29 mouse cellular contexts compared by ENCODE assay signal in the genomic region with DNA sequence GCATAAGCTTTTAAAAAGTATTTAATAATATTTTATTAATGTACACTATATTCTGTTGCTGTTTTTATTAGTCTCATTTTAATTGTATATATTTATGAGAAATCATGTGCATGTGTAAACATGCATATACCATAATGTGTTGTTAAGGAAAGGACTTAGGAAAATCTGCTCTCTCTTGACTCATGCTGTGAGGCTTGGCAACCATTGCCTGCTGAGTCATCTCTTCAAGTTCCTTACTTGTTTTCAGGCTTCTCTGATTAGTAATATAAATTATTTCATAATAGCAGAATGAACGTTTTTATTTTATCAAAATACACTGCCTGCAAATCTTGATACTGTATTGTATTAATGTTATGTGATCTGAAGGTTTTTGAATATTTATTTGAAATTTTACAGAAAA.
A peak's percentile ranks its signal among the peaks of the same experiment; 100 is the strongest.
DNase-seq lines count a peak whose midpoint lies in the region; ATAC-seq and TF ChIP-seq lines count a peak whose summit lies in the region.
"Had no signal": no experiment of that assay in that cellular context is flagged by ENCODE, and none has a peak within 500 bp of the region (broad histone marks: within the 10 kb centered on the region; RNA-seq: fewer than 3 reads in every experiment).

No protein-coding gene starts in this region.

- no peak overlapping the region for H3K4me3 ChIP-seq in hindbrain, postnatal 0 days (ENCODE audit: low read length)
- H3K4me3 ChIP-seq in hindbrain, embryonic 14.5 days (replicated peaks; ENCODE audit: low read length): no peak overlapping the region
- H3K4me3 ChIP-seq: forebrain, embryonic 15.5 days; hindbrain, embryonic 13.5 days; kidney, embryonic 15.5 days; layer of hippocampus, adult 2 months; left cerebral cortex, adult 2 months; liver, embryonic 12.5 days; midbrain, embryonic 13.5 days; neural tube, embryonic 15.5 days; stomach, embryonic 15.5 days had no signal

- WGBS in hindbrain, postnatal 0 days: 50% methylated on average over 1 of the region's 1 CpGs
- WGBS in hindbrain, embryonic 14.5 days: 52% methylated on average over 1 of the region's 1 CpGs

- H3K4me1 ChIP-seq in hindbrain, postnatal 0 days (ENCODE audit: insufficient read depth, low read length): no peaks in the 10 kb centered on the region
- no peaks in the 10 kb centered on the region for H3K4me1 ChIP-seq in hindbrain, embryonic 14.5 days (replicated peaks; ENCODE audit: control insufficient read depth, insufficient read depth, low read length)
- H3K4me1 ChIP-seq: forebrain, embryonic 15.5 days; hindbrain, embryonic 13.5 days; kidney, embryonic 15.5 days; liver, embryonic 12.5 days; neural tube, embryonic 15.5 days; stomach, embryonic 15.5 days had no signal

- no peaks in the 10 kb centered on the region for H3K27me3 ChIP-seq in hindbrain, postnatal 0 days (ENCODE audit: insufficient read depth, low read length)
- H3K27me3 ChIP-seq in hindbrain, embryonic 14.5 days (ENCODE audit: control insufficient read depth, insufficient read depth, low read length): no peaks in the 10 kb centered on the region
- H3K27me3 ChIP-seq: CH12.LX; forebrain, embryonic 15.5 days; hindbrain, embryonic 13.5 days; kidney, embryonic 15.5 days; liver, embryonic 12.5 days; midbrain, embryonic 13.5 days; neural tube, embryonic 15.5 days; stomach, embryonic 15.5 days had no signal

- H3K36me3 ChIP-seq in hindbrain, postnatal 0 days (ENCODE audit: insufficient read depth, low read length): no peaks in the 10 kb centered on the region
- no peaks in the 10 kb centered on the region for H3K36me3 ChIP-seq in hindbrain, embryonic 14.5 days (replicated peaks; ENCODE audit: control insufficient read depth, insufficient read depth)
- H3K36me3 ChIP-seq: forebrain, embryonic 15.5 days; hindbrain, embryonic 13.5 days; kidney, embryonic 15.5 days; liver, embryonic 12.5 days; midbrain, embryonic 13.5 days; neural tube, embryonic 15.5 days; stomach, embryonic 15.5 days had no signal

- H3K4me2 ChIP-seq in hindbrain, postnatal 0 days (ENCODE audit: low read depth, low read length): no peak overlapping the region
- H3K4me2 ChIP-seq in hindbrain, embryonic 14.5 days (replicated peaks): no peak overlapping the region
- H3K4me2 ChIP-seq: forebrain, embryonic 15.5 days; heart, embryonic 11.5 days; hindbrain, embryonic 13.5 days; kidney, embryonic 15.5 days; liver, embryonic 12.5 days; midbrain, embryonic 13.5 days; neural tube, embryonic 15.5 days; stomach, embryonic 15.5 days had no signal

- no peak overlapping the region for H3K27ac ChIP-seq in hindbrain, postnatal 0 days
- H3K27ac ChIP-seq in hindbrain, embryonic 14.5 days: no peak overlapping the region
- H3K27ac ChIP-seq: forebrain, embryonic 15.5 days; hindbrain, embryonic 13.5 days; kidney, embryonic 15.5 days; layer of hippocampus, adult 2 months; left cerebral cortex, adult 2 months; liver, embryonic 12.5 days; midbrain, embryonic 13.5 days; neural tube, embryonic 15.5 days; stomach, embryonic 15.5 days had no signal

- H3K9me3 ChIP-seq in hindbrain, postnatal 0 days (ENCODE audit: low read length): no peaks in the 10 kb centered on the region
- H3K9me3 ChIP-seq in hindbrain, embryonic 14.5 days (ENCODE audit: control insufficient read depth, low read length): no peaks in the 10 kb centered on the region
- H3K9me3 ChIP-seq: forebrain, embryonic 15.5 days; hindbrain, embryonic 13.5 days; kidney, embryonic 15.5 days; liver, embryonic 12.5 days; midbrain, embryonic 13.5 days; neural tube, embryonic 15.5 days; stomach, embryonic 15.5 days had no signal

- no peak for TF ChIP-seq CTCF in hindbrain, postnatal 0 days (IDR thresholded peaks at IDR 0.05; ENCODE audit: low read depth)

- DNase-seq in adrenal gland, postnatal 36 days: peak; percentile 10 to 14
- DNase-seq in adrenal gland, postnatal 10 days: no peak
- DNase-seq in hindbrain, postnatal 0 days (ENCODE audit: low spot score): peak; percentile 42
- DNase-seq in hindbrain, embryonic 14.5 days (ENCODE audit: low spot score): no peak
- DNase-seq in 416B (ENCODE audit: low read depth) (peak; percentile 26), NIH3T3 (ENCODE audit: low read depth) (peak; percentile 2)
- no peak for DNase-seq in ovary, adult 18-20 months (ENCODE audit: low spot score)
- no peak for DNase-seq in embryo, embryonic 11 days
- DNase-seq: cerebellum, adult 18-20 months; gastrocnemius, postnatal 25 days; heart, adult 18-20 months; heart, postnatal 4 days; kidney, adult 18-20 months; kidney, postnatal 36 days; liver, postnatal 0 days; lung, postnatal 36 days; right cerebral cortex, postnatal 25 days had no signal

- no peak for ATAC-seq in hindbrain, postnatal 0 days
- ATAC-seq in hindbrain, embryonic 14.5 days (ENCODE audit: low FRiP score): no peak
- ATAC-seq: forebrain, embryonic 15.5 days; inflammation-experienced regulatory T-cells, adult 6 months; liver, embryonic 12.5 days; liver, postnatal 0 days; midbrain, embryonic 13.5 days had no signal

- H3K9ac ChIP-seq in hindbrain, postnatal 0 days (replicated peaks; ENCODE audit: low read length): no peak overlapping the region
- H3K9ac ChIP-seq in hindbrain, embryonic 14.5 days: no peak overlapping the region
- H3K9ac ChIP-seq: forebrain, embryonic 15.5 days; hindbrain, embryonic 13.5 days; kidney, embryonic 15.5 days; liver, embryonic 12.5 days; liver, postnatal 0 days; midbrain, embryonic 13.5 days; neural tube, embryonic 15.5 days; stomach, embryonic 15.5 days had no signal

Comparison
In these comparisons a context has a peak if more than half of its experiments do, and no peak if none do; other contexts are left out.
1. DNase-seq: peak in adrenal gland, postnatal 36 days (2 of 2), hindbrain, postnatal 0 days (single experiment), 416B (single experiment) and NIH3T3 (single experiment); none in adrenal gland, postnatal 10 days (single experiment), hindbrain, embryonic 14.5 days (single experiment), ovary, adult 18-20 months (single experiment) and embryo, embryonic 11 days (single experiment).